Mouse (Mus musculus) liver, adult 2 months (tissue): ENCODE data around the gene Phc1.

Experiments
- CTCF ChIP-seq: fragments of 200-500 bp; IDR thresholded peaks from 2 replicates; pipeline ENCODE4 v1.5.1; 2011; ENCODE audit warnings: low read depth, low read length, control low read depth
- POLR2A ChIP-seq: fragments of 200-500 bp; IDR thresholded peaks from 2 replicates; pipeline ENCODE4 v1.6.1; 2011; ENCODE audit warnings: low read length, control low read depth; ENCODE audit not compliant: insufficient read depth; ENCODE audit errors: extremely low read depth

DNA sequence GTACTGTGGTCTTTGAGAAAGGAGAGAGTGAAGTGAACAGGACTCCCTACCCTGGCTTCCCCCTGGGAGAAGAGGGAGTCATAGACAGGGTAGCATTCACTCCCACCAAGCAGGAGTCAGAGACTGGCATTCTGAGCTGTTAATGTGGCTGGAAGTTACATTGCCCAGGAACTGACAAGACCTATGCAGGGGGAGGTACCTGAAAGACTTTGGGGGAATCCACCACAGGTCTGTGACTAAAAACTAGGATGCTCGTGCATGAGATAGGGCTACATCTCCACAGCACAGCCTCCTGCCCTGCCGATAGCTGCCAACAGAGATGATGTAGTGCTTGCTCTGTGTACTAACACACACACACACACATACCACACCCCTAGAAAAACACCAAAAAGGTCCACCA, 56.9 kb downstream of the Phc1 start:
- TF ChIP-seq CTCF (no peak), POLR2A (no peak)
